Mouse (Mus musculus): Measurements from ENCODE around the gene Rpl24. TPM values are rescaled to one million over a fixed set of nuclear protein-coding genes. Genes with fewer than 3 reads are reported as not detected.

Rpl24 gene
- polyA plus RNA-seq, 1 experiment from 2014 or later = 680 TPM

Other genes with a start within 250 kb of the Rpl24 start
- gene Nfkbiz, start 127.4 kb upstream of the Rpl24 start, polyA plus RNA-seq (2016; fragmentation: Nextera tagmentation; extraction: Ambion mirVana) = 1.7 and 2.3 TPM in 2 replicates
- 0.91 and 0.96 TPM in 2 replicates for gene Nxpe3, start 71.0 kb upstream of the Rpl24 start, polyA plus RNA-seq (2016; fragmentation: Nextera tagmentation; extraction: Ambion mirVana)
- gene Cep97, start 31.4 kb upstream of the Rpl24 start, polyA plus RNA-seq (2016; fragmentation: Nextera tagmentation; extraction: Ambion mirVana) = 19.0 and 19.7 TPM in 2 replicates
- 18.4 and 19.1 TPM in 2 replicates for gene Zbtb11, start 7.6 kb downstream of the Rpl24 start, polyA plus RNA-seq (2016; fragmentation: Nextera tagmentation; extraction: Ambion mirVana)
- gene Pcnp, start 63.5 kb downstream of the Rpl24 start, polyA plus RNA-seq (2016; fragmentation: Nextera tagmentation; extraction: Ambion mirVana) = 264 and 270 TPM in 2 replicates
- gene Trmt10c, start 71.5 kb downstream of the Rpl24 start, polyA plus RNA-seq (2016; fragmentation: Nextera tagmentation; extraction: Ambion mirVana) = 24.4 and 28.6 TPM in 2 replicates
- gene Senp7, start 82.1 kb downstream of the Rpl24 start, polyA plus RNA-seq (2016; fragmentation: Nextera tagmentation; extraction: Ambion mirVana) = 44.9 and 51.6 TPM in 2 replicates
- 0.19 and 0.28 TPM in 2 replicates for gene Impg2, start 238.0 kb downstream of the Rpl24 start, polyA plus RNA-seq (2016; fragmentation: Nextera tagmentation; extraction: Ambion mirVana)